Mouse (Mus musculus): ENCODE results near the gene Tiam2. TPM values are rescaled to one million over a fixed set of nuclear protein-coding genes. Genes with fewer than 3 reads are reported as not detected.

The Tiam2 gene
- polyA plus RNA-seq, 1 experiment from 2014 or later: 13.8 TPM

GRCm38 (mm10) chr17:3313711-3314624 lies 12.4 kb upstream of the Tiam2 start:
- POLR2A ChIA-PET: no interaction called here
- no peak for TF ChIP-seq CTCF (IDR thresholded peaks at IDR 0.05)
- no peaks in the 10 kb centered on the region for H3K27me3 ChIP-seq
- in situ Hi-C loops (cut with MboI; ENCODE audit: low pct_unique_long_range_greater_than_20kb): no loop called here
- DNase-seq (ENCODE audit: low read depth, low spot score) (no peak), ATAC-seq (peak; percentile 89)
- CTCF ChIA-PET: no interaction called here

- ATAC-seq (peak; percentile 49), DNase-seq (ENCODE audit: low read depth, low spot score) (no peak)
- CTCF ChIA-PET: no interaction called here
- no peak for TF ChIP-seq CTCF (IDR thresholded peaks at IDR 0.05)
- POLR2A ChIA-PET: no interaction called here
- no peaks in the 10 kb centered on the region for H3K27me3 ChIP-seq
- in situ Hi-C loops (cut with MboI; ENCODE audit: low pct_unique_long_range_greater_than_20kb): no loop called here
Observed at GRCm38 (mm10) chr17:3314625-3315020, 11.8 kb upstream of the Tiam2 start.

GRCm38 (mm10) chr17:3315581-3315980 lies 10.8 kb upstream of the Tiam2 start:
- no peak for TF ChIP-seq CTCF (IDR thresholded peaks at IDR 0.05)
- no peaks in the 10 kb centered on the region for H3K27me3 ChIP-seq
- CTCF ChIA-PET: no interaction called here
- in situ Hi-C loops (cut with MboI; ENCODE audit: low pct_unique_long_range_greater_than_20kb): no loop called here
- no peak for DNase-seq (ENCODE audit: low read depth, low spot score)
- POLR2A ChIA-PET: no interaction called here
- no peak for ATAC-seq

GRCm38 (mm10) chr17:3326903-3327279 lies 518 bp downstream of the Tiam2 start:
- CTCF ChIA-PET: interaction anchor here (1.0 to 1.6 kb wide), 2 partner anchors 8 to 10 kb away, joined by 3 to 4 read pairs; no protein-coding TSS in a partner anchor
- no peak for TF ChIP-seq CTCF (IDR thresholded peaks at IDR 0.05)
- POLR2A ChIA-PET: interaction anchor here (0.7 kb wide), 1 partner anchor 60 kb away, joined by 3 read pairs; no protein-coding TSS in a partner anchor
- DNase-seq (ENCODE audit: low read depth, low spot score) (no peak), ATAC-seq (peak; percentile 19)
- H3K27me3 ChIP-seq: no peaks in the 10 kb centered on the region
- in situ Hi-C loops (cut with MboI; ENCODE audit: low pct_unique_long_range_greater_than_20kb): no loop called here

DNA sequence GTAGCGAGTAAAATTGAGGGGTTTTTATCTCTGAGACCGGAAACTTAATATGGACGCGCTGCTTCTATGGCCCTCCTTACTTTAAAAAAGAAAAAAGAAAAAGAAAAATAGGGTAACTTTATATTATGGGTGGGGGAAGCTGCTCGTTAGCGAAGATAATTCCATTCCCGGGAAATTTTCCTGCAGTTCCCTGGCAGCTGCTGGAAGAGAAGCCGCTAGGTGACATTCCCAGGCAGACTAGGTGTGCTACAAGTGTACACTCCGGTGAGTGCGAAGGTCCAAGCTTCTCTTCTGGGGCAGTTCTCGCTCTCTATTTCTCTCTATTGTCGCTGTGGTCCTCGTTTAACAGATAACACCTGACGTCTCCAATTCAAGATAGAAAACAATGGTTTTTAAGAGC lies 962 bp downstream of the Tiam2 start:
- ChIA-PET CTCF (interaction anchor here (0.8 to 1.6 kb wide), 4 partner anchors 9 to 39 kb away, joined by 3 to 4 read pairs (median 3); no protein-coding TSS in a partner anchor), POLR2A (interaction anchor here (0.7 kb wide), 1 partner anchor 61 kb away, joined by 3 read pairs; no protein-coding TSS in a partner anchor)
- no peak for TF ChIP-seq CTCF (IDR thresholded peaks at IDR 0.05)
- ATAC-seq (no peak), DNase-seq (ENCODE audit: low read depth, low spot score) (no peak)
- H3K27me3 ChIP-seq: no peaks in the 10 kb centered on the region
- in situ Hi-C loops (cut with MboI; ENCODE audit: low pct_unique_long_range_greater_than_20kb): no loop called here

DNA sequence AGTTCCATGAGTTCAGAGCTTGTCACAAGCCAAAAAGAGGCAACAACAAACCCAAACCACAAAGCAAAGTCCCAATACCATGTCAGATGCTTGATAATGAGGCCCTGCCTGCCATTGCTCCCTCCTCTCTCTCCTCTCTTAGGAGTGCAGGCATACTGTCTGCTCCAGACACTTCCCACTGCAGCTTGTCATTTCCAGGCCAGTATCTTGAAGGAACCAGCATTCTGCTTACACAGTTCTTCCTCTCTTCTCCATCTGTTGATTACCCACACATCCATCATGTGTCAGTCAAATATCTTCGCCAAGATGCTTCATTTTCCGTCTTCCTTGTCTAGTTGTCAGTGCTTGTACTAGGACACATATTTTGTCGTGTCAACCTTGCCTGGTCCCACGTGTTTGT lies 2.4 kb downstream of the Tiam2 start:
- H3K27me3 ChIP-seq: no peaks in the 10 kb centered on the region
- in situ Hi-C loops (cut with MboI; ENCODE audit: low pct_unique_long_range_greater_than_20kb): no loop called here
- no peak for TF ChIP-seq CTCF (IDR thresholded peaks at IDR 0.05)
- ATAC-seq (no peak), DNase-seq (ENCODE audit: low read depth, low spot score) (no peak)
- POLR2A ChIA-PET: no interaction called here
- CTCF ChIA-PET: no interaction called here

- in situ Hi-C loops (cut with MboI; ENCODE audit: low pct_unique_long_range_greater_than_20kb): no loop called here
- ChIA-PET CTCF (no interaction called here), POLR2A (no interaction called here)
- H3K27me3 ChIP-seq: no peaks in the 10 kb centered on the region
- ATAC-seq (no peak), DNase-seq (ENCODE audit: low read depth, low spot score) (no peak)
- no peak for TF ChIP-seq CTCF (IDR thresholded peaks at IDR 0.05)
Observed at GRCm38 (mm10) chr17:3329429-3329828, 3.1 kb downstream of the Tiam2 start.

DNA sequence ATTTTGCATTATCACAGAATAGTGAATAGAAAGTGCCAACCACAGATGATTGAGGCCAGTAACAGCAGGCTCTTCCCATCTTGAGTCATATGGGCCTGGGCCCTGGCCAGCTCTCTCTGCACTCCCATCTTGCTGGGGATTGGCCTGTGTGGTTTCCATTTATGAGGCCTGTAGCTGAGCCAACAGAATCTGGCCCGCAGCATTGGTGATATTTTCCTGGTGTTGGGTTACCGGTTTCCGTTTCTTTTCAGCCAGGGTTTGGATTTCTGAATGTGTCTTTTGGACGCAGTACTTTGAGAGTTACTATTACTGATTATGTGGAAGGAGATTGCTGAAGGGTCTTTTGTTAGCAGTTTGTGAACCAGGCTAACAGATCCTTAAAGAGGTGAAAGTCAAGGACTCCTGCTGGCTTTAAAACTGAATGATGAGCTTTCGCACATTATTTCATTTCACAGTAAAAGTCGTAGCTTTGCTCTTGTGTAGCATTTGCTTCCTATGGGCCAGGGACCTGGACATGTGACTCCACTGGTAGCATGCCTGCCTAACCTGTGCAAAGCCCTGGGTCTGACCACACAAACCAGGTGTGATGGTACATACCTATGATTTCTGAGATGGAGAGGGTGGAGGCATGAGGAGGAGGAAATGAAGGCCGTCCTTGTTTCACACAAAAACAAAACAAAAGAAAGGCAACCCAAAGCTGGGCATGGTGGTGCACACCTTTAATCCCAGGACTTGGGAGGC lies 5.5 kb downstream of the Tiam2 start:
- ChIA-PET CTCF (interaction anchor here (0.8 to 1.3 kb wide), 2 partner anchors 15 to 104 kb away, joined by 3 read pairs; no protein-coding TSS in a partner anchor), POLR2A (interaction anchor here (2.1 kb wide), 1 partner anchor 28 kb away, joined by 4 read pairs; no protein-coding TSS in a partner anchor)
- peak; percentile 73 for ATAC-seq
- no peak for TF ChIP-seq CTCF (IDR thresholded peaks at IDR 0.05)
- peak; percentile 59 for DNase-seq (ENCODE audit: low read depth, low spot score)
- no peaks in the 10 kb centered on the region for H3K27me3 ChIP-seq
- in situ Hi-C loops (cut with MboI; ENCODE audit: low pct_unique_long_range_greater_than_20kb): no loop called here

- H3K27me3 ChIP-seq: no peaks in the 10 kb centered on the region
- POLR2A ChIA-PET: interaction anchor here (0.9 kb wide), 1 partner anchor 15 kb away, joined by 3 read pairs; no protein-coding TSS in a partner anchor
- no peak for TF ChIP-seq CTCF (IDR thresholded peaks at IDR 0.05)
- CTCF ChIA-PET: interaction anchor here (0.7 to 1.5 kb wide), 7 partner anchors 8 to 83 kb away, joined by 3 to 4 read pairs (median 3); partner anchors contain the start of gene Tiam2
- ATAC-seq (peak; percentile 78), DNase-seq (ENCODE audit: low read depth, low spot score) (peak; percentile 58)
- in situ Hi-C loops (cut with MboI; ENCODE audit: low pct_unique_long_range_greater_than_20kb): no loop called here
Observed at GRCm38 (mm10) chr17:3336161-3336739, 9.9 kb downstream of the Tiam2 start.

- TF ChIP-seq CTCF (IDR thresholded peaks at IDR 0.05): no peak
- ChIA-PET POLR2A (interaction anchor here (0.9 kb wide), 1 partner anchor 14 kb away, joined by 3 read pairs; no protein-coding TSS in a partner anchor), CTCF (interaction anchor here (0.7 to 1.5 kb wide), 7 partner anchors 9 to 82 kb away, joined by 3 to 4 read pairs (median 3); partner anchors contain the start of gene Tiam2)
- in situ Hi-C loops (cut with MboI; ENCODE audit: low pct_unique_long_range_greater_than_20kb): no loop called here
- no peak for ATAC-seq
- H3K27me3 ChIP-seq: no peaks in the 10 kb centered on the region
- no peak for DNase-seq (ENCODE audit: low read depth, low spot score)
Observed at GRCm38 (mm10) chr17:3336887-3337524, 10.6 kb downstream of the Tiam2 start.

Measured in Patski (cell line).